Comparison of ENCODE assay signal across 8 mouse cellular contexts in the genomic region with DNA sequence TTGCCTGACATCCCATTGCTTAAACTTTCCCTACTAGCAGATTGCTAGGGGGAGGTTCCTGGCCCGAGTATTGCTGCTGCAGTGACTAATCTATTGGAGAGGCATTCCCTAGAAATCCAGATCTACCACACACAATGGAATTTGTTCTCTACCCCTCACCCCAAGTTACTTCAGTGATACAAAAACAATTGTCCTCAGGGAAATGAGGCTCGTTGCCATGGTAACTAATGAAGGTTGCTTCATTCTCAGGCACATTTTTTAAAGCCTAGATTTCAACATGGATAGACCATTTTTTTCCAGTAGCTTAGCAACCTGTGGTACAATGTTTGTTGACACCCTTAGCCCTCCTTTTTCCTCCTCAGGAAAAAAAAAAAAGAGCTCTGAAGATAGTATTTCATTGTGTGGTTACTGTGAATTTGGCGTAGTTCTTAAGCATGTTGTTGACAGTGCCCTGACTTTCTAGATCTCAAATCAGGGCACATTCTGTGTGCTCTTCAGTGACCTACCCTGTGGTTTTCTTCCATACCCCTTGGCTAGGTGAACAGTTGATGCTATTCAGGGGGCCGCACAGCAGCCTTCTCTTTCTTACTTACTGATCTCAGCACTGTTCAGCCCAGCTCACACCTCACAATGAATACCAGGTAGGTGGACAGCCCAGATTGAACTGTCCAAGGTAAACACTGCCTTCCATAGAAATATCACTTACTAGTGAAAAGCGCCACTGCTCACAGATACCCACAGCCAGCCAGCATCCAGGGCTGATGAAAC. TPM values are rescaled to one million over a fixed set of nuclear protein-coding genes. Genes with fewer than 3 reads are reported as not detected.
A peak's percentile ranks its signal among the peaks of the same experiment; 100 is the strongest.
DNase-seq lines count a peak whose midpoint lies in the region; ATAC-seq lines count a peak whose summit lies in the region.
"Had no signal": no experiment of that assay in that cellular context is flagged by ENCODE, and none has a peak within 500 bp of the region (broad histone marks: within the 10 kb centered on the region; RNA-seq: fewer than 3 reads in every experiment).

No protein-coding gene starts in this region.

- no peak for ATAC-seq in limb, embryonic 15.5 days (ENCODE audit: insufficient number of reproducible peaks, low FRiP score, low TSS enrichment, low read depth)
- peak; percentile 70; the same call in 1 of the 2 replicates for ATAC-seq in neural tube, embryonic 13.5 days (ENCODE audit: low read depth)
- no peak for ATAC-seq in monocyte, adult 5-6 weeks (replicated peaks; ENCODE audit: insufficient number of reproducible peaks, low FRiP score, low TSS enrichment, poor library complexity, severe bottlenecking)

- H3K4me3 ChIP-seq in forebrain, embryonic 10.5 days = peak overlapping the region; percentile 8; the same call in 1 of the 2 replicates
- no peak overlapping the region for H3K4me3 ChIP-seq in limb, embryonic 15.5 days
- no peak overlapping the region for H3K4me3 ChIP-seq in neural tube, embryonic 13.5 days
- H3K4me3 ChIP-seq: embryonic facial prominence, embryonic 12.5 days had no signal

- no peaks in the 10 kb centered on the region for H3K9me3 ChIP-seq in forebrain, embryonic 10.5 days
- no peaks in the 10 kb centered on the region for H3K9me3 ChIP-seq in limb, embryonic 15.5 days
- H3K9me3 ChIP-seq in neural tube, embryonic 13.5 days = no peaks in the 10 kb centered on the region
- H3K9me3 ChIP-seq: embryonic facial prominence, embryonic 12.5 days had no signal

- H3K27me3 ChIP-seq in forebrain, embryonic 10.5 days (ENCODE audit: poor library complexity, severe bottlenecking) = no peaks in the 10 kb centered on the region
- H3K27me3 ChIP-seq in limb, embryonic 15.5 days = no peaks in the 10 kb centered on the region
- H3K27me3 ChIP-seq in neural tube, embryonic 13.5 days = no peaks in the 10 kb centered on the region
- H3K27me3 ChIP-seq: embryonic facial prominence, embryonic 12.5 days had no signal

- peak overlapping the region; percentile 80 for H3K27ac ChIP-seq in forebrain, embryonic 10.5 days
- H3K27ac ChIP-seq in limb, embryonic 15.5 days = 0 out of 2 replicates have a peak overlapping the region, but pooled peaks have one; percentile 19
- H3K27ac ChIP-seq in neural tube, embryonic 13.5 days (replicated peaks) = peak overlapping the region; percentile 83
- H3K27ac ChIP-seq: embryonic facial prominence, embryonic 12.5 days had no signal

- intact Hi-C loops in heart, postnatal 14 days (cut with DNase I) = loop anchor here (2.0 to 10.0 kb wide), 2 partner anchors 95 to 119 kb away; a partner anchor contains a TSS

- H3K36me3 ChIP-seq in forebrain, embryonic 10.5 days (replicated peaks) = no peaks in the 10 kb centered on the region
- H3K36me3 ChIP-seq in limb, embryonic 15.5 days = no peaks in the 10 kb centered on the region
- H3K36me3 ChIP-seq in neural tube, embryonic 13.5 days = no peaks in the 10 kb centered on the region
- H3K36me3 ChIP-seq: embryonic facial prominence, embryonic 12.5 days had no signal

- no peak overlapping the region for H3K4me2 ChIP-seq in limb, embryonic 15.5 days
- peak overlapping the region; percentile 17; the same call in 1 of the 2 replicates for H3K4me2 ChIP-seq in neural tube, embryonic 13.5 days
- H3K4me2 ChIP-seq: embryonic facial prominence, embryonic 12.5 days had no signal

- H3K4me1 ChIP-seq in forebrain, embryonic 10.5 days = peaks cover 63% of the 10 kb centered on the region
- H3K4me1 ChIP-seq in limb, embryonic 15.5 days = peaks cover 20% of the 10 kb centered on the region
- peaks cover 58% of the 10 kb centered on the region for H3K4me1 ChIP-seq in neural tube, embryonic 13.5 days (replicated peaks)

- DNase-seq in 3T3-L1 (ENCODE audit: low read depth, low spot score) = peak; percentile 92
- DNase-seq in Muller cell, postnatal 12 days (ENCODE audit: inconsistent ontology term) = peak; percentile 99
- peak; percentile 28 for DNase-seq in forebrain, embryonic 10.5 days (ENCODE audit: extremely low spot score, low spot score)
- DNase-seq in heart, postnatal 14 days = peak; percentile 44 to 46

- no peak overlapping the region for H3K9ac ChIP-seq in limb, embryonic 15.5 days
- H3K9ac ChIP-seq in neural tube, embryonic 13.5 days = no peak overlapping the region
- H3K9ac ChIP-seq: embryonic facial prominence, embryonic 12.5 days had no signal

- 54% methylated on average over 5 of the region's 5 CpGs for WGBS in forebrain, embryonic 10.5 days
- WGBS in limb, embryonic 15.5 days = 67% methylated on average over 5 of the region's 5 CpGs
- WGBS in neural tube, embryonic 13.5 days = 39% methylated on average over 5 of the region's 5 CpGs

RNA-seq across cellular contexts. Expression of a gene that starts 42.8 kb away (rescaled TPM):
- 15.5 TPM in 2 replicates for polyA plus RNA-seq in forebrain, embryonic 10.5 days (2016; fragmentation: Nextera tagmentation; extraction: Ambion mirVana)
- 1 to 10 TPM; 8.1 to 8.6 TPM for total RNA-seq in heart, postnatal 14 days (2021)
- polyA plus RNA-seq in limb, embryonic 15.5 days (2015; fragmentation: Nextera tagmentation; extraction: Ambion mirVana) = 8.7 and 9.8 TPM in 2 replicates
- 8.4 and 8.7 TPM in 2 replicates for polyA plus RNA-seq in neural tube, embryonic 13.5 days (2015; fragmentation: Nextera tagmentation; extraction: Ambion mirVana)
- total RNA-seq in monocyte, adult 5-6 weeks (2017) = 29.0 to 31.6 TPM (median 29.2 TPM) in 3 replicates

Comparison
In these comparisons a context has a peak if more than half of its experiments do, and no peak if none do; other contexts are left out.
1. DNase-seq: peak in every context shown above with its lines; median percentile 99 in Muller cell, postnatal 12 days; 92 in 3T3-L1; 45 in heart, postnatal 14 days; 28 in forebrain, embryonic 10.5 days.
2. H3K27ac ChIP-seq: peak in every context shown above with its lines; median percentile 83 in neural tube, embryonic 13.5 days; 80 in forebrain, embryonic 10.5 days; 19 in limb, embryonic 15.5 days.